Mouse (Mus musculus) spleen, postnatal 10 days (tissue): ENCODE results near the gene Tmem131l.

Experiments used
- DNase-seq, 2 experiments: peaks; one replicate each; pipeline ENCODE4 v3.0.0; 2021 to 2022; ENCODE audit warnings: low spot score in 2 of 2

The Tmem131l gene

GRCm38 (mm10) chr3:84039646-84040475 is at the start of gene Tmem131l:
Gene Tmem131l (minus strand): TSS chr3:84040175.
- peak; percentile 83 to 91 for DNase-seq

GRCm38 (mm10) chr3:84086921-84087320 is 46.9 kb upstream of the Tmem131l start:
- no peak for DNase-seq

GRCm38 (mm10) chr3:84086337-84086736 is 46.4 kb upstream of the Tmem131l start:
- no peak for DNase-seq

GRCm38 (mm10) chr3:84085429-84085828 is 45.5 kb upstream of the Tmem131l start:
- no peak for DNase-seq

GRCm38 (mm10) chr3:84081208-84081722 is 41.3 kb upstream of the Tmem131l start:
- DNase-seq = no peak

- DNase-seq = no peak
These were observed 40.1 kb upstream of the Tmem131l start for GRCm38 (mm10) chr3:84080074-84080473.

GRCm38 (mm10) chr3:84077505-84077904 is 37.5 kb upstream of the Tmem131l start:
- no peak for DNase-seq

- DNase-seq = no peak
These were observed 36.8 kb upstream of the Tmem131l start for GRCm38 (mm10) chr3:84076543-84077332.

GRCm38 (mm10) chr3:84075516-84075915 is 35.5 kb upstream of the Tmem131l start:
- DNase-seq = peak in 1 of 2 experiments; percentile 41

- DNase-seq = no peak
These were observed 34.8 kb upstream of the Tmem131l start for GRCm38 (mm10) chr3:84074777-84075176.

GRCm38 (mm10) chr3:84071641-84072040 is 31.7 kb upstream of the Tmem131l start:
- DNase-seq = no peak

GRCm38 (mm10) chr3:84070811-84071210 is 30.8 kb upstream of the Tmem131l start:
- DNase-seq = no peak

GRCm38 (mm10) chr3:84068831-84069709 is 29.1 kb upstream of the Tmem131l start:
- peak in 1 of 2 experiments; percentile 64 for DNase-seq

GRCm38 (mm10) chr3:84065825-84066224 is 25.9 kb upstream of the Tmem131l start:
- DNase-seq = peak in 1 of 2 experiments; percentile 31

GRCm38 (mm10) chr3:84063369-84063914 is 23.5 kb upstream of the Tmem131l start:
- DNase-seq = no peak

- DNase-seq = no peak
These were observed 21.8 kb upstream of the Tmem131l start for GRCm38 (mm10) chr3:84061523-84062453.

GRCm38 (mm10) chr3:84060946-84061345 is 21.0 kb upstream of the Tmem131l start:
- no peak for DNase-seq

- DNase-seq = no peak
These were observed 20.2 kb upstream of the Tmem131l start for GRCm38 (mm10) chr3:84060128-84060527.

- no peak for DNase-seq
These were observed 19.7 kb upstream of the Tmem131l start for GRCm38 (mm10) chr3:84059676-84060075.

GRCm38 (mm10) chr3:84059261-84059660 is 19.3 kb upstream of the Tmem131l start:
- DNase-seq = no peak
